Comparison of ENCODE assay signal across 8 mouse cellular contexts in the genomic region with DNA sequence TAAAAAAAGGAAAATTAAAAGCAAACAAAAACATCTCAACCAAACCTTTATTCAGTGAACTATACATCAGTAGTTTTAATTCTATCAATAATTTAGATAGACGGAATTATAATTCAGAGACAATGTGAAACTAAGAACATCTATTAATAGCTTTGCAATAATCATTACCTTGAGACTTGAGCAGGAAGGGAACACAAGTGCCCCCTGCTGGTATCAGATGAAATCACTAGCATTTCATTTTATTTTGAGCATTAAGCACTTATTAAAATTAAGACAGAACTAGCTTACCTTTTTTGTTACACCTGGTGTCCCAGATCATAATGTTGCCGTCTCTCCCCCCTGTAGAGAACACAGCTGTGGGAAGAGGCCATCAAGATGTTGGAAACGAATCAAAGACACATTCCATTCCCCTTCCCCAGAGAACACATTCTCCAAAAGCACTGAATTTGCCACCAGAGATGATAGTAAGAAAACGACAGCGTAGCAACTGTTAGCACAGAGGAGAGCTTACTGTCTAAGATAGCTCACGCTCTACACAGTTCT. TPM values are rescaled to one million over a fixed set of nuclear protein-coding genes. Genes with fewer than 3 reads are reported as not detected.
DNase-seq lines count a peak whose midpoint lies in the region; ATAC-seq lines count a peak whose summit lies in the region.

No protein-coding gene starts in this region.

- DNase-seq in gastrocnemius, postnatal 10 days = peak; percentile 15
- DNase-seq in gastrocnemius, postnatal 4 days (ENCODE audit: low spot score in 2 of 2) = no peak
- DNase-seq in ovary, postnatal 14 days (ENCODE audit: low spot score) = peak; percentile 38
- no peak for DNase-seq in ovary, postnatal 36 days (ENCODE audit: low spot score)
- peak; percentile 6 for DNase-seq in cerebellum, adult 11-12 months
- DNase-seq in retina, adult 2 months (ENCODE audit: low read depth, low spot score) = peak; percentile 25
- no peak for DNase-seq in testis, postnatal 10 days (ENCODE audit: low spot score)

- ATAC-seq in hematopoietic stem cell, adult 5-6 weeks (replicated peaks in 1 of 2; ENCODE audit: insufficient read depth in 1 of 2, low FRiP score in 2 of 2, low TSS enrichment in 1 of 2, low read depth in 1 of 2, poor library complexity in 2 of 2, severe bottlenecking in 2 of 2) = peak; percentile 55 to 56; a peak in 2 of 4 replicates

RNA-seq across cellular contexts. Expression of a gene that starts 12.4 kb away (rescaled TPM):
- total RNA-seq in gastrocnemius, postnatal 10 days (2021) = 1 to 10 TPM; 3.4 to 5.7 TPM
- total RNA-seq in gastrocnemius, postnatal 4 days (2021) = 10 to 100 TPM; 14.7 to 15.2 TPM
- total RNA-seq in hematopoietic stem cell, adult 5-6 weeks (2017) = 81.7 and 96.1 TPM in 2 replicates

RNA-seq across cellular contexts. Expression of a gene that starts 12.5 kb away (rescaled TPM):
- 10 to 100 TPM; 11.9 to 17.7 TPM for total RNA-seq in gastrocnemius, postnatal 10 days (2021)
- total RNA-seq in gastrocnemius, postnatal 4 days (2021) = 10 to 100 TPM; 26.1 to 27.6 TPM
- total RNA-seq in hematopoietic stem cell, adult 5-6 weeks (2017) = 63.7 and 76.4 TPM in 2 replicates

Comparison
In these comparisons a context has a peak if more than half of its experiments do, and no peak if none do; other contexts are left out.
1. DNase-seq: peak in gastrocnemius, postnatal 10 days (single experiment), ovary, postnatal 14 days (single experiment), cerebellum, adult 11-12 months (single experiment) and retina, adult 2 months (single experiment); none in gastrocnemius, postnatal 4 days (0 of 2), ovary, postnatal 36 days (single experiment) and testis, postnatal 10 days (single experiment).